Mouse (Mus musculus) kidney, postnatal 25 days (tissue): ENCODE data around the gene Pik3ap1.
"Not testable (repeated sequence)": the region's sequence is repeated elsewhere in the genome, so short reads cannot be mapped to it uniquely, and the experiment has no call there.

Experiments used
- DNase-seq, 2 experiments: peaks; one replicate each; pipeline ENCODE4 v3.0.0; 2021; ENCODE audit warnings: mixed read lengths in 2 of 2

Pik3ap1 gene

DNA sequence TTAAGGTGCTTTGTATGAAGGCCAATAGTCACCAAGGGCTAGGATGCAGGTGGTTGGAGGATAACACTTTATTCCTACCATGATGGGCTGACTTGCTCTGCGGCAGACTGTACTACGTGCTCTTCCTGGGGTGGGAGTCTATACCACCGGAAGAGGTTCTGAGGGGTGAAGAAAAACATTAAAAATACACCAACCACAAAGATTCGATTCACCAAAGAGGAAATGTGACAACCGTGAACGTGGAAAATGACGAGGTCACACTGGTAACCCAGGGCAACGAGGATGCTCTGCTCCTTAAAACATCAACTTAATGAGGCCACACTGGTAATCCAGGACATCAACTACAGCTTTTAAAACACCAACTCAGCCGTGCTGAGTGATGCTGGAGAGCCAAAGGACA lies 56.2 kb downstream of the Pik3ap1 start:
- DNase-seq = peak in 1 of 2 experiments; percentile 5

DNA sequence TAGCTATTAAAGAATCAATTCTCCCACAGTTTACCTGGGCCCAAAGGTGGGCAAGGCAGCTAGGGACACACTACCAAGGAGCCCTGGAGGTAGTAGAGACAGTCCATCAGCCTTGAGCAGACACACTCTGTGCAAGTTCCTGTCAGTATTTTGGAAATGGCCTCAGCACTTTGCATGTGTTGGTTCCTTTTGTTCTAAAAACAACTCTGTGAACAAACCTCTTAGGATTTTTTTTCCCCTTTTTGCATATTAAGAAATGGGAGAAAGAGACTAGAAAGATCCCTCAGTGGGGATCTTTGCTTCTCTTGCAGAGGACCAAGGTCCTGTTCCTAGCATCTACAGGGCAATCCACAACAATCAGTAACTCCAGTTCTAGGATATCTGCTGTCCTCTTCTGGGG lies 61.1 kb downstream of the Pik3ap1 start:
- DNase-seq = no peak

DNA sequence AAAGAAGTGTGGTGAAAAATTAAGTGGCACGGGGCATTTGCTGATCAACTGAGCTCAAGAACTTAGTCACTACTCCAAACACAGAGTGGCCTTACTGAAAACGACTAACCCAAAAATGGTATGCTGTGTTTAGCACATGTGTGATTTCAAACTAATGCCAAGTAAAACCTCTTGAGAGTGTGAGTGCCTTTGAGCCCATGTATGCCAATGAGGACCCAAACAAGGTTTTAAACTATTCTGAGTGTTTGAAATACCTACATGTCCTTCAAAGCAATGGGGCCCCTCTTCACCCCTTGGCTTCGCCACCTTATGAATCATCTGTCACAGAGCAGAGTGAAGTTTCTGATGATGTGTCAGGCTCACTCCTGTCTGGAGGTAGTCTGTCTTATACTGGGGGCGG lies 61.8 kb downstream of the Pik3ap1 start:
- DNase-seq = no peak

DNA sequence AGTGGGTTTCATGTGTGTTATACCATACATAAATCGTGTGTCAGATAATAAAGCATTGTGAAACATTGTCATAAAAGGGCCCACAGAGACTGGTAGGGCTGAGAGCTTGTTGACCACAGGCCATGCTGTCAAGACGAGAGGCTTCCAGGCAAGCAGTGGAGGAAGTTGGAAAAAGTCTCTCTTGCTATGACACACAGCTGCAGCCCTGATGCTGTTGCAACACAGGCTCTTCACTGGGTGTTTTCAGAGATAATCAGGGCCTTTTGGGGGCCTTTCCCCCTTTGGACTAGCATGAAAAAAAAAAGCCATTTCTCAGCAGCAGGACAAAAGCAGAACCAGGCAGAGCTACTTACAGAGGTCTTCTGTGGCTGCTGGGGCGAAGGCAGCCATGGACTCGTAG lies 63.8 kb downstream of the Pik3ap1 start:
- no peak for DNase-seq

DNA sequence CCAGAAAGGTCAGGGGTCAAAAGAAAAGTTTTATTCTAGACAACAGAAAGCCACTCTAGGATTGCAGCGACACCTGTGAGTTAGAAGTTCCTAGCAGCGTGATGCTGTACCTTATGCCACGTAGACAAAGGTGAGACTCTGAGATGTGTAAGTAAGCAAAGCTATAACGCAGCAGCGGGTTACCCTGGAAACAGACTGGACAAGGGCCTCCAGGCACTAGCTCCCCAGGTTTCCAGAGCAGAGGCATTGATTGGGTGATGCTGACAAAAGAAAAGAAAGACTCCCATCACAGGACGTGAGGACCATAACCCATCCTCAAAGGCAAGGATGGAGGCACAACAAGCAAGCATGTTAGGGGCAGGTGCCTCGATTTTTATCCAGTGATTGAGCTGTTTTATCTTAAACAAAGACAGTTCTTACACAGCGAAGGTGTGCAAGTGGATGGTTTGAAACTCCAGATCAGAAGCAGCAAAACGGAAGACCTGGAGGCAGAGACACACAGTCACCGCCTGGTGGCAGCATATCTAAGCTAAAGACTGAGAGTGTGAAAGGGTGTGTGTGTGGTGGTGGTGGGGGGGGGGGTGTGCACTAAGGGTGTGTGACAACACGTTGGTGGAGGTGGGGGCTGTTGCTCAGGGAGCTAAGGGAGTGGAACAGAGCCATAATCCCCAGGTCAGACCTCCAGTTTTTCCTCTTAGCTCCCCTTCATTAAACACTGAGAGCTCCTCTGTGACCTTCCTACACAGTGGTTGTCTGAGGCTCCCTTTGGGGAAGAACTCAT lies 67.4 kb downstream of the Pik3ap1 start:
- peak; percentile 47 to 50 for DNase-seq

DNA sequence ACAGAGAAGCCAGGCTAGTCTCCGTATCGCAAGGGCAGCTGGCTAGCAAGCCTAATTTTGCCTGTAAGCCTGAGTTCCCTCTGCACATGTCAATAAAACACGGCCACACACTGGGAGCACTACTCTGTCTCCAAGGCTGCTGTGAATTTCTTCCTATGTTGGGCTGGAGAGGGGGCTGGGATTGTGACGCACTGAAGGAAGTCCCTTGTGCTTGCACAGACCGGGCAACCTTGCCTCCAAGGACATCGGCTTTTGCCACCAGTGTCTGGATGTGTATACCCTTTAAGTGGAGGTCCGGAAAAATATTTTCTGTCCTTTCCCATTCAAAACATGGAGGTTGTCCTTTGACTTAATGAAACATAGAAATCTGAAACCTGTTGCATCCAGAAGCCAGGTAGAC lies 70.2 kb downstream of the Pik3ap1 start:
- DNase-seq = no peak

DNA sequence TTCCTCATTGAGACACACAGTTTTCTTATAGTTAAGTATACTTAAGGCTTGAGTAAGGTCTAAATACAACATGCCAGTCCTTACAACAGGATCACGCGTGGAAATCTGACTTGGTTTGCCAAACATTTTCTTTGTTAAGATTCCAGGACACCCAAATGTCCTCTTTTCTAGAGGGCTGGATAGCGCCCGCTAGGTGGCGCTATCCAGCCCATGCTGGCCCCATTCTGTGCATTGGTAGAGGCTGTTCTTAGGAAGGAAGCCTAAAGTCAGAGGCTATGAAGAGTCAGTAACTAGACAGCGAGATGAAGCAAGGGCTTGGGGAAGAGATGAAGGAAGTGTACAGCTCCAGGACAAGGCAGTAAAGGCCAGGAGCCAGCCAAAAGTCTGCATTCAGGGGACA lies 71.2 kb downstream of the Pik3ap1 start:
- peak in 1 of 2 experiments; percentile 13 for DNase-seq

DNA sequence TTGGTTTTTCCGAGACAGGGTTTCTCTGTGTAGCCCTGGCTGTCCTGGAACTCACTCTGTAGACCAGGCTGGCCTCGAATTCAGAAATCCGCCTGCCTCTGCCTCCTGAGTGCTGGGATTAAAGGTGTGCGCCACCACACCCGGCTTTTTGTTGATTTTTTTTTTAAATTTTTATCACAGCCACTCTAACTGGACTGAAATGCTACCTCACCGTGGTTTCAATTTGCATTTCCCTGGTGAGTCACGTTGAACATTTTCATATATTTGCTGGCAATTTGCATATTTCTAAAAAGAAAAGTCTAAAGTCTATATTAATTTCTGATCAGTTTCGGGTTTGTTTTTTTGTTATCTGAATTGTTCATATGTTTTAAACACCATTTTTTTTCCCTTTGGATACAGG lies 72.3 kb downstream of the Pik3ap1 start:
- DNase-seq = not testable (repeated sequence)

DNA sequence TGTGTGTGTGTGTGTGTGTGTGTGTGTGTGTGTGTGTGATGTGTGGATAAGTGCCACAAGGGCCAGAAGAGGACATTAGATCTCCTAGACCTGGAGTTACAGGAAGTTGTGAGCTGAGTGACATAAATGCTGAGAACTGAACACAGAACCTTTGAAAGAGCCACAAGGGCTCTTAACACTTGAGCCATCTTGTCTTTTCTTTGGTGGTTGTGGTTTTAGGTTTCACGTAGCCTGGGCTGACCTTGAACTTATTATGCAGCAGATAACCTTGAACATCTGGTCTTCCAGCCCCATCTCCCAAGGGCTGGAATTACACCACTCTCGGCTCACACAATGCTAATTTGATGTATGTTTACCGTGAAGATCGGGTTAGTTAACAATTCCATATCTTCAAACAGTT lies 72.9 kb downstream of the Pik3ap1 start:
- DNase-seq = no peak

DNA sequence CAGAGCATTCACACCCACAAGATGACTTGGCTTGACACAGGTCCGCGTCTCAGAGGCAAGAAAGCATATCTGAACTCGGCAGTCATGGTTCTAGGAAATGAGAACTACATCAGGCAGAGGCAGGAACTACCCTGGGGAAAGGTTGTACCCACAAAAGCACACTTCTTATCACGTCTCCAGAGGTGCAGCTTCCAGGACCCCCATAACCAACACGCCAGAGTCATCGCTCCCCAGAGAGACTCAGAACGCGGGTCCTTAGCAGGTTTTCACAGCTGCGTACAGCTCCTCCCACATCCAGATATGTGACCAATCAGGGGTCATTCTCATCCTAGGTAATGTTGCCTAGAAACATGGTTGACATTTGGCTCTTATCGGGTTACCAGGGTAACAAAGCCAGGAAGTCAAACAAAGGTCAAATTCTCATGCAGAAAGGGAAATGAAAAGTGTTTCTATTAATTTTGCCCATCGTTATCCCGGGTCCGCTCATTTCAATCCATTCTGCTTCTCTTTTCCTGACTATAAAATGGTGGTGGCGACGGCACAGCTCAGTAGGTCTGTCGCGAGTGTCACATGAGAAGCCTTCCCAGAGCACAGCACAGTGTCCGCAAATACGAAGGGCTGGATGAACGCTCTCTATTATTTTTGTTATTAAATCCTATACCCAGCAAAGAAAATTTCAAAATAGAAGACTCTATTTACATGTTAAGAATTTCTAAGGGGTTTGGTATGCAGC lies 73.8 kb downstream of the Pik3ap1 start:
- no peak for DNase-seq

DNA sequence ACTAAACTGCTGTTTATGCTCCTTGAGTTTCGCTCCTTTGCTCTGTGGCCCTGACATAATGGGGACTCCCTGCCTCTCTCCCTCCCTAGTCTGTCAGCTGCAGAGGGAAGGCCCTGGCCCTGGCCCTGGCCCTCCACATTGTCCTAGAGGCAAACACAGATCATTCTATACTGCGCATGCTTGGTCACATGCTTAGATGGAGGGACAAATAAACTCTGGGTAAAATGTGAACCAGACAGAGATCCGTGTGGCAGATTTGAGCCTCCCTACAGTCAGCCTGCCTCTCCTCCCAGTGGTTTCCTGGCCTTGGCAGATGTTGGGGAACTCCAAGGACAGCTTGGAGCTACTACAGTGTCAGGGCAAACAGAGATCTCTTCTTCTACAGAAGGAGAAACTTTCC lies 81.0 kb downstream of the Pik3ap1 start:
- no peak for DNase-seq

DNA sequence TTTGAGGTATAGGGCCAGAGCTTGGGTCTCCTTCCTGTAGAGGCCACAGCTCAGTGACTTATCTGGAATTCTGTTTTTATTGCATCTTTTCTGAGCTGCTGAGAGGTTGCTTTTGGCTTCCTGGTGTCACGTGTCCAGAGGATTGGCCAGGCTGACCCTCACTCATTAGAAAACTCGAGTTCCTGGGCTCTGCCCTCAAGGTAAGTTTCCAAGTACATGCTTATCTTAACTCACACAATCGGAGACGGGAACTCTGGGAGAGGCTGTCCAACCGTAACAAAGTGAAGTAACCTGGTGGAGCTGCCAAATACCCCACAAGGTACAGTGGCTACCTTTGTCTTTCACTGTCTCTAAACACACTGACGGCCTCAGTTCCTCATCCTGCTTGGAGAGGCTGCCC lies 81.5 kb downstream of the Pik3ap1 start:
- no peak for DNase-seq

DNA sequence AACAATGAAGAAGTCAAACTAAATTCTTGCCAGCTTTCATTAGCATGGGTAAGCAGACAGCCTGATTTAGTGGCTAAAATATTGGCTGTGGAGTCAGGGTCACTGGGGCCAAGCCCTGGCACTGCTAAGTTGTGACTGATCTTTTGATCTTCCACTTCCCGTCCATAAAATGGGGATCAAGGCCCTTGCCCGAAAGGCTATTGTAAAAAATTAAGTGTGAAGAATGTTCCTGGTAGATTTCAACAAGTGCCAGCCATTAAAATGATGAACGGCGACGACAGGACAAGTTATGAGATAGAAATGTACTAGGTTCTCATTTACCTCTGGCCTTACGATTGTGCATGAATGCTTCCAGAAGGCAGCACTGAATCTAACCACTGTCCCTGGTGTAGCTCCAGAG lies 83.0 kb downstream of the Pik3ap1 start:
- DNase-seq = no peak

DNA sequence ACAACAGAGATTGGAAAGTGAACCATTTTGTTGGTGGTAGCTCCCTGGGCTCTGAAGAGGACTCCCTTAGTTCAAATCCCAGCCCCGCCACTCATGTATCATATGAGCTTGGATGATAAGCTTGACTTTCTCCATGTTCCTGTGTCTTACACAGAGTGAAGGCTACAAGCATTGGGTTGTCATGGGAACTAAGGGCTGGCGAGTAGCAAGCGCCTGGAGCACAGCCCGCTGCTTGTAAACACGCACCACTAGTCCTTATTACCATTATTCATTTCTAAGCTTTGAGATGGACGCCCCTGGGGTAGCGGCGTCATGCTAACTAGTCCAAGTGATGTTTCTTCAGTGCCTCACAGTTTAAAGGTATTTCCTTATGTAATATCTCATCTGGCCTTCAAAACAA lies 85.5 kb downstream of the Pik3ap1 start:
- DNase-seq = no peak

DNA sequence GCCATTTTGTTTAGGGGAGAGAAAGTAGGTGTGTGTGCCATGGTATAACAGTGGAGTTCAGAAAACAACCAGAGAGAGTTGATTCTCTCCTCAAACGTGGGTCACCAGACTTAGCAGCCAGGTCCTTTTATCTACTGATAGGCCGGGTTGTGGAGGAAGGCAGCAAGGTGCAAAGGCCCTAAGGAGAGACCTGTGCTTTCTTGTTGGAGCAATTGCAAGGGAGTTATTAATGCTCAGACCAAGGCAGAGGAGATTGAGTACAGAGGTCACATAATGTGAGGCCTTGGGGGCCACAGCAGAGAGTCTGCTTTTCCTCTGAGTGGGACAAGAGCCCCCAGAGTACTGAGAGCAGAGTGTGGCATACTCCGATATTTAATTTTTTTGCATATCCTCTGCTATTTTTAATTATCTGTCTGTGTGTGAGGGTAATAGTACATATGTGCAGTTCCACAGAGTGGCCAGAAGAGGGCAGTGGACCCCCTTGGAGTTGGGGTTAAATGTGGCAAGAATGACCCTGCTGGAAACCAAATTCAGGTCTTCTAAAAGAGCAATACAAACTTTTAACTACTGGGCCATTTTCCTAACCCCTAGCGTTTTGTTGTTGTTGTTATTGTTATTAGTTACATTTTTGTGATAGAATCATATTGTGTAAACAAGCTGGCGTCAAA lies 93.8 kb downstream of the Pik3ap1 start:
- no peak for DNase-seq

DNA sequence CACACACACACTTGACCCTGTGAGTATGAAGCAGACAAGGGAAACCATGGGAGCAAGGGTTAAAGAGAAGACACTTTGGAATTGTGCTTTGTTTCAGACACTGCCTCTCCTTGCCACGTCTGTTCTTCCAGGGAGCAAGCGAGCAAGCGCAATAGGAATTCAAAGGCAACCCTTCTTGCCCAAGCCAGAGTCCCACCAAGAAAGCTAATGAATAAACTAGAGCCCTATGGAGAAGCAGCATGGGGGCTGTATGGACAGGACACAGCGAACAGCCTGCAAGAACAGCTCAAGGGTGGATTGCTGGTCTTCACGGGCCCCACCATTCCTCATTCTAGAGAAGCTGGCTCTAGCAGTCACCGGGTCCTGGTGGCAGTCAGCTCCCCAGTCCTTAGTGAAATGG lies 96.3 kb downstream of the Pik3ap1 start:
- DNase-seq = no peak

DNA sequence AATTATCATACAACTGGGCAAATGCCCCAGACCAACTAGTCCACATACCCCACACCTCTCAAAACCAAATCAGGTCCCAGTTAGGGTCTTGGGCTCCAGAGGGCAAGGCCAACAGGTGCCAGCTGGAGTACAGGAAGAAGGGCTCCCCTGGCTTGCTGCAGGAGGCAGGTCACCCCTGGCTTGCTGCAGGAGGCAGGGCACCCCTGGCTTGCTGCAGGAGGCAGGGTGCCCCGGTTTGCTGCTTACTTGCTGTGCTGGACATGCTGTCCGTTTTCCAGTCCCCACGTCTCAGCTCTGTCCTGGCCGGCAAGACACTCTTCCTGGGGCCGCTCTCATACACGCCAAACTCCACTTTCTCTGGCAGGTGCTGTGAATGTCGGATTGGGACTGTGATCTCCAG lies 97.7 kb downstream of the Pik3ap1 start:
- no peak for DNase-seq

DNA sequence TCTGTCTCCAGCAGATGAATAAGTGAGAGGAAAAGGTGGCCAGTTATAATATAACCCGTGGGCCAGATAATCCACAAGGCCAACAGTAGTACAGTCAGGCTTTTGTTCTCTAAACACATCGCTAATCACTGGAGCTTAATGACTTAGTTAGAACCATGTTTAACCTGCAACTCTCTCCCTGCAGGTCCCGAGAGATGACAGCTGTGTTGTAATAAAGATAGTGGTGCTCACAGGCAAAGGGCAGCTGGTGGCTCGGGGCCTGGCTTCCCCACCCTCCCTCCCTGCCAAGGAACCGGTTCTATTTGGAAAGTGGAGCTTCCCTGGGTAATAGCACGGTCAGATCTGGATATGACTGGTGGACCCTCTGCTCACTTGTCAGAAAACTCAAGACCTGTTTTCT lies 100.4 kb downstream of the Pik3ap1 start:
- no peak for DNase-seq

DNA sequence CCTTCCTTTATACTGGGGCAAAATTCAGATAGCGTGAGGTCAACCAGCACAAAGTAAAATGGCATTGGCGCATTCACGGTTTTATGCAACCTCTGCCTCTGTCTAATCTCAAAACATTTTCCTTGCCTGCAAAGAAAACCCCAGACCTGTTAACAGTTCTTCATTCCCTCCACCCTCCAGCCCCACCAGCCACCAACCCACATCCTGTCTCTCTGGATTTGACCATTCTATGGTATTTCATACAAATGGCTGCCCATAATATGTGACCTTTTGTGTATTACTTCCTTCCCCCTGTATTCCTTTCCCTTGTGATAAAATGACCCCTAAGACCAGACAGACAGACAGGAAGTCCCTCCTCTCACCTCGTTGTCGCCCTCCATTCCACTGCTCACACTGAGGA lies 102.2 kb downstream of the Pik3ap1 start:
- no peak for DNase-seq

DNA sequence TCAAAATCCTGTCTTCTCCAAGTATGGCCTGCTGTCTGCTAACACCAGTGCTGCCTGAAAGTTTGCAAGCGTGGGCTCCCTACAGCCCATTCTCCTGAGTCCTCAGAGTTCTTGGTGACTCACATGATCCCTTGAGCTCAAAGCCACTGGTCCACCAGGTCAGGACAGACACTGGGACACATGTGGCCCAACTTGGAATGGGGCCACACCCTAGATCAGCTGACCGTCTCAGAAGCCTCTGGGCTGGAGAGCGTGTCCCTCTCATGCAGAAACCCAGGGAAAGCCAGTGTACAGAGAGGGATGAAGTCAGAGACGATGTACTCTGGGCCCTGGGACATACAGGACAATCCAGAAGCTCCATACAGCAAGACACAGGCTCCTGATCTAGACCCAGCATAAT lies 102.7 kb downstream of the Pik3ap1 start:
- DNase-seq = no peak

DNA sequence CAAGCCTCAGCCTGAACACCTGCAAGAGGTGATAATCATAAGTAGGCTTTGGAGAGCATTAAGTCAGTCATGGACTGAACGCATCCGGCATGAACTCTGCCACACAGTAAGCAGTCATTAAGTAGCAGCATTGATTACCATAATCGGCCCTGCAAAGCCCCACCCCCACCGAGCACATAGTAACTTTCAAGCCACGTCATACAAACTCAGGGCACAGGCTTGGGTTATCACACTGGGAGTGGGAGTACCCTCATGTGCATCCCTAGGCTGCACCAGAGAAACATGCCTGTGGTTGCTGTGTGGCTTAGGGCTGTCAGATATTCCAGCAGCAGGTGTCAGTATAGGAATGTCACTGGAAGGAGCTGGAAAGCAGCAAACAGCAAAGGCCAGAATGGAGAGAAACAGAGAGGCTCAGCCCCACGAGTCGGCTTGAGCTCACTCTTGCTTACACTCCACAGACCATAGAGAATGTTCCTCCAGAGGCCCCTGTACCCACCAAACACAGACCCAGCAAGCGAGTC lies 105.1 kb downstream of the Pik3ap1 start:
- no peak for DNase-seq

DNA sequence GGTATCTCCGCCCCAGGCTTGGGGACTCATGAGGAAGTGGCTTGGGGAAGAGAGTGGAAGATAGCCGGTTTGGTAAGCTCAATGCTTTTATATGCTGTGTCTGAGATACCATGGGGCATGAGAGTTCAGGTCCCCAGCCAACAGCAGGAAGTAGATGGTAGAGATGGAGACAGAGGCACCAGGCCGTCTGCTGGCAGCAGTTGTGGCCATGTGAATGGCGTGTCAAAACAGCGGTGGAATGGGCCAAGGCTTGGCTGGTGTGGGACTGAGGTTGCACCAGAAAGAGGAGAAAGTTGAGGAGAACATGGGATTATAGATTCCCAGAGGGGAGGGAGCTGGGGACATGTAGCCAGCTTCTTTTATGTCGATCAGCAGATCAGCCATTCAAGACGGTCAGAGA lies 106.3 kb downstream of the Pik3ap1 start:
- DNase-seq = no peak

DNA sequence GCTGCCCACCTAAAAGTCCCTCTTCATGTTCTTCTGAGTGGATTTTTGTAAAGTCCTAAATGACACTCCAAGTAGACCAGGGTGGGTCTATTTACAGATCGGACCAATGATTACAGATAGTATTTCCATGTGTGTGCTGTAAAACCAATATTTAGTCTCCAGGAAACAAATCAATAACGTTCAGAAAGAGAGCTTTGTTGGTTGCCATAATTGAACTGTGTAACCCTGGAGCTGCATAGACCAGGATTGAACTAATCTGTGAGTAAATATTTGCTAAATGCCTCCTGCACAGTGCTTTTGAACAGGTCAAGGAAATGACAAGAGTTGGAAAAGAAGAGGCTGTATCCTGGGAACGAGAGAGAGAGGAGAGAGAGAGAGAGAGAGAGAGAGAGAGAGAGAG lies 109.3 kb downstream of the Pik3ap1 start:
- no peak for DNase-seq

DNA sequence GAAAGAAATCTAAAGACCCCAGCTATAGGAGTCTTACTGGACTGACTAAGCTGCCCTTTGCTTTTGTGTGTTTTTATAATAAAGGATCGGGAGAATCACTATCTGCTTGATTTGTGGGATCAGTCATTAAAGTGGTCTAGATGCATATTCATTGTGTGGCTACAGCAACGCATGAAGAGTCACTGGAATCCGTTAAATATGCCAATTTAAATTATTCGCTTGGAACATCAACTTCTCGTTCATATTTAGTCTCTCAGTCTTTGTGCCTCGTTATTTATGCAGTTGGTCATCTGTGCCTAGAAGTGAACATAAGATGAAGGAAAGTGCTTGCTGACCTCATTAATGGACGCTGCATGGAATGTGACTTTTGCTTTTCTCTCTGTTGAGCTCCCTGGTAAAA lies 114.0 kb downstream of the Pik3ap1 start:
- no peak for DNase-seq
